Mouse (Mus musculus): Measurements from ENCODE around the gene Fkbp4. TPM values are rescaled to one million over a fixed set of nuclear protein-coding genes. Genes with fewer than 3 reads are reported as not detected.

The Fkbp4 gene
- 245 and 276 TPM in 2 replicates for polyA plus RNA-seq (2015; fragmentation: Nextera tagmentation; extraction: Ambion mirVana)

GRCm38 (mm10) chr6:128438317-128438870 lies at the start of gene Fkbp4:
Fkbp4 (minus strand) TSS chr6:128438677.
- Histone ChIP-seq H3K27me3 (no peaks in the 10 kb centered on the region), H3K27ac (peak within 1 kb of the TSS; percentile 95), H3K36me3 (peaks cover 20% of the 10 kb centered on the region), H3K9ac (peak within 1 kb of the TSS; percentile 96), H3K4me2 (peak within 1 kb of the TSS; percentile 85), H3K4me1 (replicated peaks) (peaks cover 41% of the 10 kb centered on the region), H3K9me3 (replicated peaks) (no peaks in the 10 kb centered on the region), H3K4me3 (peak within 1 kb of the TSS; percentile 91)
- peak; percentile 93 for ATAC-seq (replicated peaks; ENCODE audit: insufficient number of reproducible peaks, insufficient read depth, low FRiP score, low read depth)
- under 1% methylated on average over 58 of the region's 67 CpGs for WGBS

GRCm38 (mm10) chr6:128487736-128488135 lies 49.3 kb upstream of the Fkbp4 start:
- Histone ChIP-seq H3K4me2 (no peak overlapping the region), H3K36me3 (no peaks in the 10 kb centered on the region), H3K4me1 (replicated peaks) (no peaks in the 10 kb centered on the region), H3K9me3 (replicated peaks) (no peaks in the 10 kb centered on the region), H3K27me3 (no peaks in the 10 kb centered on the region), H3K27ac (no peak overlapping the region), H3K4me3 (no peak overlapping the region), H3K9ac (no peak overlapping the region)
- 83% methylated on average over 11 of the region's 11 CpGs for WGBS
- no peak for ATAC-seq (replicated peaks; ENCODE audit: insufficient number of reproducible peaks, insufficient read depth, low FRiP score, low read depth)

- 16% methylated on average over 26 of the region's 26 CpGs for WGBS
- peak; percentile 81 for ATAC-seq (replicated peaks; ENCODE audit: insufficient number of reproducible peaks, insufficient read depth, low FRiP score, low read depth)
- Histone ChIP-seq H3K4me2 (peak overlapping the region; percentile 59), H3K27ac (no peak overlapping the region), H3K4me1 (replicated peaks) (peaks cover 3% of the 10 kb centered on the region), H3K4me3 (peak overlapping the region; percentile 21), H3K36me3 (no peaks in the 10 kb centered on the region), H3K27me3 (no peaks in the 10 kb centered on the region), H3K9me3 (replicated peaks) (no peaks in the 10 kb centered on the region), H3K9ac (no peak overlapping the region)
Observed at GRCm38 (mm10) chr6:128479463-128480454, 41.3 kb upstream of the Fkbp4 start.

GRCm38 (mm10) chr6:128477495-128477894 lies 39.0 kb upstream of the Fkbp4 start:
- H3K27me3 ChIP-seq, result no peaks in the 10 kb centered on the region
- no peaks in the 10 kb centered on the region for H3K9me3 ChIP-seq (replicated peaks)
- no peak overlapping the region for H3K9ac ChIP-seq
- H3K27ac ChIP-seq, result no peak overlapping the region
- WGBS, result 12% methylated on average over 4 of the region's 4 CpGs
- no peak for ATAC-seq (replicated peaks; ENCODE audit: insufficient number of reproducible peaks, insufficient read depth, low FRiP score, low read depth)
- H3K4me2 ChIP-seq, result no peak overlapping the region
- no peaks in the 10 kb centered on the region for H3K36me3 ChIP-seq
- no peak overlapping the region for H3K4me3 ChIP-seq
- H3K4me1 ChIP-seq (replicated peaks), result peaks cover 3% of the 10 kb centered on the region

- WGBS, result 77% methylated on average over 6 of the region's 6 CpGs
- H3K9me3 ChIP-seq (replicated peaks), result no peaks in the 10 kb centered on the region
Observed at GRCm38 (mm10) chr6:128474112-128474511, 35.6 kb upstream of the Fkbp4 start.

GRCm38 (mm10) chr6:128469451-128469850 lies 31.0 kb upstream of the Fkbp4 start:
- ATAC-seq (replicated peaks; ENCODE audit: insufficient number of reproducible peaks, insufficient read depth, low FRiP score, low read depth), result no peak
- H3K4me2 ChIP-seq, result peak overlapping the region; percentile 27
- H3K4me3 ChIP-seq, result no peak overlapping the region

More at GRCm38 (mm10) chr6:128474112-128474511, 35.6 kb upstream of the Fkbp4 start:
- Histone ChIP-seq H3K4me3 (no peak overlapping the region), H3K27me3 (no peaks in the 10 kb centered on the region), H3K9ac (no peak overlapping the region), H3K36me3 (no peaks in the 10 kb centered on the region), H3K4me1 (replicated peaks) (no peaks in the 10 kb centered on the region), H3K4me2 (no peak overlapping the region), H3K27ac (no peak overlapping the region)
- ATAC-seq (replicated peaks; ENCODE audit: insufficient number of reproducible peaks, insufficient read depth, low FRiP score, low read depth), result no peak

GRCm38 (mm10) chr6:128467298-128467697 lies 28.8 kb upstream of the Fkbp4 start:
- Histone ChIP-seq H3K4me1 (replicated peaks) (no peaks in the 10 kb centered on the region), H3K9me3 (replicated peaks) (no peaks in the 10 kb centered on the region), H3K9ac (no peak overlapping the region), H3K4me3 (no peak overlapping the region), H3K4me2 (no peak overlapping the region), H3K36me3 (no peaks in the 10 kb centered on the region), H3K27me3 (no peaks in the 10 kb centered on the region), H3K27ac (no peak overlapping the region)
- no peak for ATAC-seq (replicated peaks; ENCODE audit: insufficient number of reproducible peaks, insufficient read depth, low FRiP score, low read depth)
- 42% methylated on average over 2 of the region's 2 CpGs for WGBS

More at GRCm38 (mm10) chr6:128469451-128469850, 31.0 kb upstream of the Fkbp4 start:
- no peaks in the 10 kb centered on the region for H3K4me1 ChIP-seq (replicated peaks)
- H3K9me3 ChIP-seq (replicated peaks), result no peaks in the 10 kb centered on the region
- H3K9ac ChIP-seq, result no peak overlapping the region
- H3K27ac ChIP-seq, result no peak overlapping the region
- H3K27me3 ChIP-seq, result no peaks in the 10 kb centered on the region
- no peaks in the 10 kb centered on the region for H3K36me3 ChIP-seq
- WGBS, result 9% methylated on average over 9 of the region's 12 CpGs

- Histone ChIP-seq H3K27ac (no peak overlapping the region), H3K9ac (no peak overlapping the region), H3K36me3 (no peaks in the 10 kb centered on the region), H3K9me3 (replicated peaks) (no peaks in the 10 kb centered on the region), H3K4me3 (no peak overlapping the region), H3K4me2 (no peak overlapping the region), H3K27me3 (no peaks in the 10 kb centered on the region), H3K4me1 (replicated peaks) (no peaks in the 10 kb centered on the region)
- no peak for ATAC-seq (replicated peaks; ENCODE audit: insufficient number of reproducible peaks, insufficient read depth, low FRiP score, low read depth)
- WGBS, result 54% methylated on average over 3 of the region's 3 CpGs
Observed at GRCm38 (mm10) chr6:128466563-128466962, 28.1 kb upstream of the Fkbp4 start.

- WGBS, result 61% methylated on average over 7 of the region's 7 CpGs
- ATAC-seq (replicated peaks; ENCODE audit: insufficient number of reproducible peaks, insufficient read depth, low FRiP score, low read depth), result no peak
- H3K27ac ChIP-seq, result no peak overlapping the region
- no peak overlapping the region for H3K4me3 ChIP-seq
- H3K4me1 ChIP-seq (replicated peaks), result no peaks in the 10 kb centered on the region
- no peaks in the 10 kb centered on the region for H3K9me3 ChIP-seq (replicated peaks)
- H3K9ac ChIP-seq, result no peak overlapping the region
- no peaks in the 10 kb centered on the region for H3K27me3 ChIP-seq
- H3K4me2 ChIP-seq, result no peak overlapping the region
- no peaks in the 10 kb centered on the region for H3K36me3 ChIP-seq
Observed at GRCm38 (mm10) chr6:128466043-128466442, 27.6 kb upstream of the Fkbp4 start.

- H3K9ac ChIP-seq, result no peak overlapping the region
- H3K4me2 ChIP-seq, result no peak overlapping the region
- ATAC-seq (replicated peaks; ENCODE audit: insufficient number of reproducible peaks, insufficient read depth, low FRiP score, low read depth), result no peak
- H3K27ac ChIP-seq, result no peak overlapping the region
- no peaks in the 10 kb centered on the region for H3K9me3 ChIP-seq (replicated peaks)
- WGBS, result 75% methylated on average over 4 of the region's 4 CpGs
- no peaks in the 10 kb centered on the region for H3K27me3 ChIP-seq
- H3K36me3 ChIP-seq, result no peaks in the 10 kb centered on the region
- H3K4me3 ChIP-seq, result no peak overlapping the region
- no peaks in the 10 kb centered on the region for H3K4me1 ChIP-seq (replicated peaks)
Observed at GRCm38 (mm10) chr6:128464996-128465395, 26.5 kb upstream of the Fkbp4 start.

- Histone ChIP-seq H3K36me3 (no peaks in the 10 kb centered on the region), H3K9me3 (replicated peaks) (no peaks in the 10 kb centered on the region), H3K4me2 (no peak overlapping the region), H3K27me3 (no peaks in the 10 kb centered on the region), H3K9ac (no peak overlapping the region), H3K27ac (no peak overlapping the region), H3K4me3 (no peak overlapping the region), H3K4me1 (replicated peaks) (no peaks in the 10 kb centered on the region)
- ATAC-seq (replicated peaks; ENCODE audit: insufficient number of reproducible peaks, insufficient read depth, low FRiP score, low read depth), result no peak
Observed at GRCm38 (mm10) chr6:128461606-128462005, 23.1 kb upstream of the Fkbp4 start.
